Mouse (Mus musculus) cerebral cortex, adult 2 months (tissue): ENCODE data around the gene Casz1.

Experiments used
- WGBS: fragments of 180-500 bp; shearing (Covaris S2); methylation state at CpG from one replicate; pipeline ENCODE4 v1.1.7; 2018; 5-methylcytosine and 5-hydroxymethylcytosine counted together

Gene Casz1

GRCm38 (mm10) chr4:148842302-148842701 is 38.1 kb downstream of the Casz1 start:
- WGBS, result 79% methylated on average over 6 of the region's 6 CpGs

GRCm38 (mm10) chr4:148844921-148845320 is 40.7 kb downstream of the Casz1 start:
- WGBS, result 55% methylated on average over 7 of the region's 7 CpGs

GRCm38 (mm10) chr4:148846203-148846602 is 42.0 kb downstream of the Casz1 start:
- 29% methylated on average over 9 of the region's 9 CpGs for WGBS

- 63% methylated on average over 11 of the region's 11 CpGs for WGBS
Measured at GRCm38 (mm10) chr4:148846724-148847123, 42.5 kb downstream of the Casz1 start.

GRCm38 (mm10) chr4:148847636-148848035 is 43.4 kb downstream of the Casz1 start:
- 75% methylated on average over 9 of the region's 9 CpGs for WGBS

GRCm38 (mm10) chr4:148849437-148849836 is 45.2 kb downstream of the Casz1 start:
- WGBS, result 80% methylated on average over 6 of the region's 6 CpGs

GRCm38 (mm10) chr4:148853057-148853456 is 48.8 kb downstream of the Casz1 start:
- 70% methylated on average over 4 of the region's 4 CpGs for WGBS

- 44% methylated on average over 2 of the region's 2 CpGs for WGBS
Measured at GRCm38 (mm10) chr4:148854093-148854492, 49.9 kb downstream of the Casz1 start.

GRCm38 (mm10) chr4:148855527-148855926 is 51.3 kb downstream of the Casz1 start:
- WGBS, result 86% methylated on average over 5 of the region's 5 CpGs

- WGBS, result 59% methylated on average over 4 of the region's 4 CpGs
Measured at GRCm38 (mm10) chr4:148856216-148856615, 52.0 kb downstream of the Casz1 start.

GRCm38 (mm10) chr4:148857398-148858084 is 53.3 kb downstream of the Casz1 start:
- WGBS, result 73% methylated on average over 13 of the region's 13 CpGs

GRCm38 (mm10) chr4:148858194-148858593 is 54.0 kb downstream of the Casz1 start:
- 80% methylated on average over 7 of the region's 7 CpGs for WGBS

GRCm38 (mm10) chr4:148859415-148859814 is 55.2 kb downstream of the Casz1 start:
- 45% methylated on average over 7 of the region's 7 CpGs for WGBS

- WGBS, result 5% methylated on average over 27 of the region's 27 CpGs
Measured at GRCm38 (mm10) chr4:148859906-148860491, 55.8 kb downstream of the Casz1 start.

- 43% methylated on average over 7 of the region's 7 CpGs for WGBS
Measured at GRCm38 (mm10) chr4:148860636-148861035, 56.4 kb downstream of the Casz1 start.

GRCm38 (mm10) chr4:148866812-148867470 is 62.7 kb downstream of the Casz1 start:
- WGBS, result 14% methylated on average over 12 of the region's 12 CpGs

- WGBS, result 37% methylated on average over 11 of the region's 11 CpGs
Measured at GRCm38 (mm10) chr4:148867721-148868397, 63.6 kb downstream of the Casz1 start.

GRCm38 (mm10) chr4:148869566-148869965 is 65.3 kb downstream of the Casz1 start:
- 40% methylated on average over 7 of the region's 7 CpGs for WGBS

GRCm38 (mm10) chr4:148870496-148870895 is 66.3 kb downstream of the Casz1 start:
- WGBS, result 72% methylated on average over 4 of the region's 4 CpGs

- 21% methylated on average over 10 of the region's 10 CpGs for WGBS
Measured at GRCm38 (mm10) chr4:148871751-148872334, 67.6 kb downstream of the Casz1 start.

GRCm38 (mm10) chr4:148872372-148872771 is 68.1 kb downstream of the Casz1 start:
- 54% methylated on average over 9 of the region's 9 CpGs for whole genome bisulfite sequencing

GRCm38 (mm10) chr4:148872783-148873182 is 68.6 kb downstream of the Casz1 start:
- 47% methylated on average over 12 of the region's 12 CpGs for WGBS
